Mouse (Mus musculus) forebrain, embryonic 14.5 days (tissue): ENCODE measurements at regions not wholly inside any gene's neighbourhood (a gene's known extent, or its start where the extent isn't known, plus 50 kb on each side); places are given as distances from the start of the nearest gene placed in this dataset.
A peak's percentile ranks its signal among the peaks of the same experiment; 100 is the strongest.

Experiments
- ATAC-seq: fragments of 200-750 bp; cut with Nextera tagmentation; 2 replicates; pipeline ENCODE4 v1.8.0; 2017; ENCODE audit warnings: mild to moderate bottlenecking, moderate library complexity
- DNase-seq: peaks from one replicate; pipeline ENCODE4 v3.0.0-alpha.2; 2015; ENCODE audit warnings: low spot score
- H3K27ac ChIP-seq: fragments of 300-500 bp; sonication (generic); 2 replicates; pipeline ENCODE4 v1.5.1; 2014; ENCODE audit warnings: low read depth, mild to moderate bottlenecking, control low read depth, low read length, moderate library complexity
- H3K27me3 ChIP-seq: fragments of 300-500 bp; sonication (generic); replicated peaks from 2 replicates; pipeline ENCODE4 v1.6.1; 2014; ENCODE audit warnings: low read length, control low read depth, mixed read lengths; ENCODE audit not compliant: control insufficient read depth, insufficient read depth
- H3K36me3 ChIP-seq: fragments of 300-500 bp; sonication (generic); 2 replicates; pipeline ENCODE4 v1.6.1; 2014; ENCODE audit warnings: low read length, control low read depth; ENCODE audit not compliant: control insufficient read depth, insufficient read depth
- H3K4me1 ChIP-seq: fragments of 300-500 bp; sonication (generic); 2 replicates; pipeline ENCODE4 v1.6.1; 2014; ENCODE audit warnings: antibody characterized with exemption, low read length, control low read depth; ENCODE audit not compliant: control insufficient read depth, insufficient read depth
- H3K4me2 ChIP-seq: fragments of 300-500 bp; sonication (generic); 2 replicates; pipeline ENCODE4 v1.6.1; 2014; ENCODE audit warnings: mild to moderate bottlenecking, control low read depth, low read length
- H3K4me3 ChIP-seq: fragments of 300-500 bp; sonication (generic); 2 replicates; pipeline ENCODE4 v1.5.1; 2014; ENCODE audit warnings: low read depth, low read length, control low read depth
- H3K9ac ChIP-seq: fragments of 300-500 bp; sonication (generic); 2 replicates; pipeline ENCODE4 v1.6.1; 2014; ENCODE audit warnings: mild to moderate bottlenecking, low read length, control low read depth, moderate library complexity
- H3K9me3 ChIP-seq: fragments of 300-500 bp; sonication (generic); replicated peaks from 2 replicates; pipeline ENCODE4 v1.6.1; 2016; ENCODE audit warnings: low read length, control low read depth, mixed read lengths; ENCODE audit not compliant: control insufficient read depth
- WGBS: fragments of 180-500 bp; shearing (Covaris S2); extraction: QIAGEN DNeasy Blood & Tissue Kit; methylation state at CpG from one replicate; pipeline ENCODE4 v1.1.7; 2014; 5-methylcytosine and 5-hydroxymethylcytosine counted together

DNA sequence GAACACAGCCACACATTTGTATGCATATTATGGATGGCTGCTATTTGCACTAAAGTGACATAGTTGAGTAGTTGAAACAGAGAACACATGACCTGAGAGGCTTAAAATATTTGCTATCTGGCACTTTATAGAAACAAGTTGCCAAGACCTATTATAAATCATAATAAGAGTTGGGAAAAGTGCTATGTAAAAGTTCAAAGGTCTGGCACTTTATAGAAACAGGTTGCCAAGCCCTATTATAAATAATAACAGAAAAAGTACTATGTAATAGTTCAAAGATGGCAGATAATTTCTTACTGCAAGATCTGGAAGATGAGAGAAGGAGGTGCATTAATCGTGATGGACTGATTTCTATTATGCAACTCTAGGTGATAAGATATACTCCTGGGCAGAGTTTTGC lies 320.2 kb downstream of the Tfap2b start:
- Histone ChIP-seq H3K4me1 (no peaks in the 10 kb centered on the region), H3K9ac (no peak overlapping the region), H3K27me3 (no peaks in the 10 kb centered on the region), H3K36me3 (no peaks in the 10 kb centered on the region), H3K9me3 (no peaks in the 10 kb centered on the region), H3K4me3 (no peak overlapping the region), H3K4me2 (no peak overlapping the region), H3K27ac (no peak overlapping the region)
- 89% methylated on average over 1 of the region's 1 CpGs for WGBS
- no peak for ATAC-seq
- no peak for DNase-seq

DNA sequence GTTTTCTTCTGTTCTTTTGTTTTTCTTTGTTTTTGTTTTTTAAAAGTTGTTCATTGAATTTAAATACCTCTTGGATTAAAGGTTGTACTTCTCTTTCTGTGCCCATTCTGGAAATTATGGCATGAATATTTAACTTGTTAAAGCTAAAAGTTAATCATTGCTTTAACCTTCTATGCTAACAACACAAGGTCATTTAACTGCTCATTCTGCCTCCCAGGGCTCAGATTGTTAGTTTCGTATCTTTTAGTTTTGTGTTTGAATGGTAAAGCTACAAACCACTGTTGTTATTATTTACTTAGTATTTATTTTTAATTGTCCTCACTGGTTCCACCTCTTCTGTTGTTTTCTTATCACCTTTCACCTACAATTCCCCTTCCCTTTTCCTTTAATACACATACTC lies 322.7 kb downstream of the Tfap2b start:
- Histone ChIP-seq H3K9ac (no peak overlapping the region), H3K9me3 (no peaks in the 10 kb centered on the region), H3K4me1 (no peaks in the 10 kb centered on the region), H3K27ac (no peak overlapping the region), H3K36me3 (no peaks in the 10 kb centered on the region), H3K27me3 (no peaks in the 10 kb centered on the region), H3K4me3 (no peak overlapping the region), H3K4me2 (no peak overlapping the region)
- ATAC-seq (no peak), DNase-seq (no peak)
- WGBS = 84% methylated on average over 1 of the region's 1 CpGs

DNA sequence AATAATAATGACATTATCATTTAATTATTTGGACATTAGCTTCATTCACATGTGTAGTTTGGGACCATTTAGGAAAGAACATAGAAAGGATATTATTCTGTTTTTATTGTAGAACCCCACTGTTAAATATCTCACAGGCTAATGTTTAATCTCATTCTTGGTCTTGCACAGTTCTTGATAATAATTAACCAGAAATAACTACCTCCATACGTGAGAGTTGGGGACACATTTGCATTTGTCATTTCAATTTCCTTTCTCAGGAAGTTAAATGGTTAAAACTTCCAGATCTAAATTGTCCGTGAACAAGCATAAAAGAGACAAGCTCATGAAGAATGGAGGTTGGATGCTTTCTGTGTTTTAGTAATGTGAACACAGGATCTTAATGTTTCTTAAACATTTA lies 326.3 kb downstream of the Tfap2b start:
- H3K9ac ChIP-seq = no peak overlapping the region
- no peak overlapping the region for H3K4me2 ChIP-seq
- H3K9me3 ChIP-seq = no peaks in the 10 kb centered on the region
- no peak for DNase-seq
- no peak for ATAC-seq
- no peak overlapping the region for H3K4me3 ChIP-seq
- H3K27ac ChIP-seq = no peak overlapping the region
- 62% methylated on average over 2 of the region's 2 CpGs for WGBS
- no peaks in the 10 kb centered on the region for H3K4me1 ChIP-seq
- H3K36me3 ChIP-seq = no peaks in the 10 kb centered on the region
- H3K27me3 ChIP-seq = no peaks in the 10 kb centered on the region

DNA sequence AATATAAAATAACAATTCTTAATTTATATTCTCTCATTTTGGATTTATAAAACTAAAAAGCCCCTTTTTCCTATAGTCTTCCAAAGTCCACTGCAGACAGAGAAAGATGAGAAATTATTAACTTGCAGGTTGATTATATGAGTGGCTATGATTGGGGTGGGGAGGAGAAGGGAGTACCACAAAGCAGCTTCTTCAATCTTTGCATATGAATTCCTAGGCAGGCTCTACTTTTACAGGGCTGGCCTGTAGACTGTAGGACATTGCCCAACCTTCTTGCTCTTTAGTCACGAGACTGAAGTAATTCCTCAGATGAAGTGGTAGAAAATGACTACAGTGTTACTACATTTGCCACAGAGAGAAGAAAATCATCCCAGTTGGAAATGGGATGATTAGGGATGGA lies 334.3 kb downstream of the Tfap2b start:
- no peak for ATAC-seq
- Histone ChIP-seq H3K9me3 (no peaks in the 10 kb centered on the region), H3K9ac (no peak overlapping the region), H3K36me3 (no peaks in the 10 kb centered on the region), H3K27me3 (no peaks in the 10 kb centered on the region), H3K4me1 (no peaks in the 10 kb centered on the region), H3K4me3 (no peak overlapping the region), H3K27ac (no peak overlapping the region), H3K4me2 (no peak overlapping the region)
- WGBS = 90% methylated on average over 1 of the region's 1 CpGs
- DNase-seq = no peak

GRCm38 (mm10) chr1:19565755-19566154 lies 357.0 kb downstream of the Tfap2b start:
- Histone ChIP-seq H3K9ac (no peak overlapping the region), H3K4me1 (no peaks in the 10 kb centered on the region), H3K4me3 (no peak overlapping the region), H3K9me3 (no peaks in the 10 kb centered on the region), H3K4me2 (no peak overlapping the region), H3K27me3 (no peaks in the 10 kb centered on the region), H3K36me3 (no peaks in the 10 kb centered on the region), H3K27ac (no peak overlapping the region)
- DNase-seq (no peak), ATAC-seq (no peak)
- WGBS = 47% methylated on average over 3 of the region's 3 CpGs

DNA sequence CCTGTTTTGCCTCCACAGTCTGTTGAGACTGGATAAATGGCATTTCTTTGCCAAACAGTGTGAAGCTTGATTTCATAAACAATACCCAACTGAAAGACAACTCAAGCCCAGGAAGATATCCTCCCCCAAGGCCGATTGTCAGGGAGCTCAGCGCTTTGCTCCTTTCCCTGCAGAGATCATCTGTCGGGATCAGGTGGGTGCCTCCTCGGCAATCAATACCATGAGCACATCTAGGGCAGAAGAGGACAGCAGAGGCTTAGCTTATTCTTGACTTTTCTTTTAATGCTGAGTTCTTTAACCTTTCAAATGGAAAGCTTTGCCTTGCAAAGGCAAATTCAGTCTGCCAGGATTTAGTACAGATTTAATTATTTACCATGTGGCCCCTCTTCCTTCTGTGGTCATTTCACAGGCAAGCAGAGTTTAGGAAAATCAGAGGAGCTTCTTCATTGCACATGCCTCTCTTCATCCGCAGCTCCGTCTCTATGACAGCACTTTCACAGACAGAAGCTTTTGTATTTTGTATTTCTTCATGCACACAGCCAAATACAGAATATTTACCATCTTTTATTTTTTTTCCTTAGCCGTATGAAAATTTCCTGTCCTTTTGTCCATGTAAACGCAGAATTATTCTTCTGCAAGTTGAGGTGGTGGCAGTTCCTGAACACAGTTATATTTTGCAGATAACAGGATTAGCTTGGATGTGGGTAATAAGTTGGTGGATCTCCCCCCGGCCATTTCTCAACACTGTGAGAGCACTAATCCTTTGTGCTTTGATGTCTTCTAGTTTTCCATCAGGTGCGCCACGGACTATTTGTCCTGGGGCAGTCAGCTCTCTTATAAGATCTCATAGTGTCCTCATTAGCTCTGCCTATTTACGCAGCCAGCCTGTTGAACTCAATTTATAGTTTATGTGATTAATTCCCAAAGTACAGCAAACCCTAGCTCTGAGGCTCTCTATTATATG lies 374.6 kb downstream of the Tfap2b start:
- H3K36me3 ChIP-seq = no peaks in the 10 kb centered on the region
- H3K9ac ChIP-seq = no peak overlapping the region
- no peaks in the 10 kb centered on the region for H3K27me3 ChIP-seq
- ATAC-seq = no peak
- DNase-seq = no peak
- H3K4me3 ChIP-seq = no peak overlapping the region
- no peaks in the 10 kb centered on the region for H3K4me1 ChIP-seq
- no peaks in the 10 kb centered on the region for H3K9me3 ChIP-seq
- H3K4me2 ChIP-seq = no peak overlapping the region
- 39% methylated on average over 12 of the region's 12 CpGs for whole genome bisulfite sequencing
- H3K27ac ChIP-seq = no peak overlapping the region

DNA sequence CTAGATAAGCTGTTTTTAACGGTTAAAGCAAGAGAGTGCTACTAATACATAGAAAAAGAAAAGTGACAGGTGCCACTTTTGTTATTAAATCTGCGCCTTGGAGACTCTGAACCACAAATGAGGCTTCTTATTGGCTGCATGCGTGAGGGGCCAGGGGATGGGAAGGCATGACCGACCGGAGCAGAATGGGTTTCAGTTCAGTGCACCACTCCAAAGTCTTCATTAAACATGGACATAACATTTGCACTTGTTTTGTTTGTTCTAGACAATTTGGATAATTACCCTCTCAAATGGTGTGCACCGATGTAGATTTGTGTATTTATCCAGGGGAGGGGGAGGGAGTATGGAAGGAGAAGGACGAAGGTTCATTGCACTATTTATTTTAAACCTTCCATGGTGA lies 396.8 kb downstream of the Tfap2b start:
- ATAC-seq = no peak
- WGBS = 64% methylated on average over 7 of the region's 7 CpGs
- no peaks in the 10 kb centered on the region for H3K4me1 ChIP-seq
- DNase-seq = no peak
- no peaks in the 10 kb centered on the region for H3K27me3 ChIP-seq
- no peaks in the 10 kb centered on the region for H3K36me3 ChIP-seq
- no peaks in the 10 kb centered on the region for H3K9me3 ChIP-seq
- H3K4me3 ChIP-seq = no peak overlapping the region
- H3K9ac ChIP-seq = no peak overlapping the region
- H3K4me2 ChIP-seq = no peak overlapping the region
- H3K27ac ChIP-seq = no peak overlapping the region

- H3K9me3 ChIP-seq = no peaks in the 10 kb centered on the region
- 0 out of 2 replicates have a peak, but pooled peaks have one; percentile 32 for ATAC-seq
- 67% methylated on average over 4 of the region's 4 CpGs for WGBS
These were observed 407.0 kb downstream of the Tfap2b start for GRCm38 (mm10) chr1:19615688-19616087.

GRCm38 (mm10) chr1:19639136-19639535 lies 430.4 kb downstream of the Tfap2b start:
- DNase-seq = no peak
- H3K9me3 ChIP-seq = no peaks in the 10 kb centered on the region
- no peak overlapping the region for H3K4me2 ChIP-seq
- H3K4me3 ChIP-seq = no peak overlapping the region
- ATAC-seq = no peak
- no peak overlapping the region for H3K27ac ChIP-seq
- 71% methylated on average over 8 of the region's 8 CpGs for WGBS
- H3K9ac ChIP-seq = no peak overlapping the region
- no peaks in the 10 kb centered on the region for H3K36me3 ChIP-seq
- H3K4me1 ChIP-seq = no peaks in the 10 kb centered on the region
- H3K27me3 ChIP-seq = no peaks in the 10 kb centered on the region

More at GRCm38 (mm10) chr1:19615688-19616087, 407.0 kb downstream of the Tfap2b start:
- Histone ChIP-seq H3K4me2 (no peak overlapping the region), H3K36me3 (no peaks in the 10 kb centered on the region), H3K4me1 (no peaks in the 10 kb centered on the region), H3K27ac (no peak overlapping the region), H3K4me3 (no peak overlapping the region), H3K27me3 (no peaks in the 10 kb centered on the region), H3K9ac (no peak overlapping the region)
- peak; percentile 4 for DNase-seq
